Mouse (Mus musculus): ENCODE measurements around the gene Gch1.
"Not testable (repeated sequence)": the region's sequence is repeated elsewhere in the genome, so short reads cannot be mapped to it uniquely, and the experiment has no call there.

Gch1 gene

DNA sequence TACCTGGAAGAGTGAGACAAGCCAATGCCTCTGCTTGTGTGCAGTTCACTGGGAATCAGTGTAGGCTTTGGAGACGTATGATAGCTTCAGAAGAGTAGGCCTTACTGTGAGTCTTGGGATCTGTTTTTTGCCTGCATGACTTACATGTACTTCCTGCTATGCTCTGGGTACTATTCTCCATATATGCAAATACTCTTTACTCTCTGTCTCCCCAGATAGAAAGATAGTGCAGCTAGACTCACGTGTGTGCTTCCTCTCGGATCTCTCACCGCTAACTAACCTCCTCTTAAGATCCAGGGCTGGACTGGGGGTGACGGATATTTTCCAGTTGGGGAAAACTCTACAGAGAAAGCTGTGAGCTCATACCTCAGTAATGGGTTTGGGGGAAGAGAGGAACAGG is 23.5 kb downstream of the Gch1 start:
- DNase-seq (ENCODE audit: low read depth, low spot score) = no peak

DNA sequence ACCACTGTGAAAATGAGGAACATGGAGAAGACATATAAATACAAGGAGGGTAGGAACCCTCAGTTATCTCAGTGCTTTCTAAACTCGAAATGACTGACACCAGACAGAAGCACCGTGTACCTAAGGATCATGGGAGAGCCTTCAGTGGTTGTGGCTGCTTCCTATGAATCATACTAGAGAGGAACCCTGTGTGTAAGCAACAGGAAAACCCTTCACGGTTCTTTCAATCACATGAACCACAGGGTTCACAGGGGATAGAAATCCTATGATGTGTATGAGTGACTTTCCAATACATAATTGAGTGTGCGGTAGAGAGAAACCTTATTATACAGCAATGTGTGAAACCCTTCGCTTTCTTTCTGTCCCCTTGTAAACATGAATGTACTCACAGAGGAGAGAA is 24.1 kb downstream of the Gch1 start:
- no peak for DNase-seq (ENCODE audit: low read depth, low spot score)

DNA sequence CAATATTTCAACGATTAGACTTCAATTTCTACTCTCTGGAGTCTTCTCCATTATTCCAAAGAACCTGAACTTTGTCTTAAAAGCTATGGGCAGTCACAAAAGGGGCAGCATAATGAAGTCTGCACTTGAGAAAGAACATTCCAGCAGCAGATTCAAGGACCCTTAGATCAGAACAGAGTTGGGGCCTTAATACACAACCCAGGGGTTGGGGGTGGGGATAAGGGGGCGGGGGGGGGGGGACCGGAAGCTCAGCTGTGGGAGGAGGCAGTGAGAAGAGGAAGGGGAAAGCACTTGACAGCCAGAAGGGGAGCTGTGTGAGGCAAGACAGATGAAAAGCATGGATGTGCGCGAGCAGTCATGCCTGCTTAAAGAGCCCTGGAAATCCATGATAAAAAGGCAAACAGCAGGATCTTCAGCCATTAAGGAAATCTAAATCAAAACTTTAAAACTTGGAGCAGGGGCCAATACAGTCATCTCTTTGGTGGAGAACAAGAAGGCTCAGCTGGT is 27.2 kb downstream of the Gch1 start:
- no peak for DNase-seq (ENCODE audit: low read depth, low spot score)

DNA sequence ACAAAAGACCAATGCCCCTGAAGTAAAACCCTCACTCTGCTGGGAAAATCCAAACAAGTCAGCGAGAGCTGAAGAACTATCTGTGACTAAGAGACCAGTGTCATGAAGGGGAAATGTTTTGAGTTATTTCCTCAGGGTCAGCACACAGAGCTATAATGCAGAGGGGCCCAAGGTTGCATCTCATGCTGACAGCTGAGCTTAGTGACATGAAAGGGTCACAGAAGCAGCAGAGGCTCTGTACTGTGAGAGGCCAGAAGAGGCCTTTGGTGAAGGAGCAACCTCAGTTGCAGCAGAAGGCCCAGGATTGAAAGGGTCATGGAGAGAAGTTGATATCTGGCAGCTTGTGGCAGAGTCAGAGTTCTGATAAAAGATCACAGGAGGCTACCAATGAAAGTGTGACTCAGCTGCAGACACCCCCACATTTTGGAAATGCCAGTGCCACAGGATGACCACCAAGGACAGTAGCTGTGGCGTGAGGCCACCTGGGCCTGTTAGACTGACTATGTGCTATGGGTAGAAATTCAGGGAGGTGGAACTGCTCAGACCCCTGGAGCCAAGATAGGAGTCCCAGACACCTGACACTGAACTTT is 29.1 kb downstream of the Gch1 start:
- DNase-seq (ENCODE audit: low read depth, low spot score) = no peak

DNA sequence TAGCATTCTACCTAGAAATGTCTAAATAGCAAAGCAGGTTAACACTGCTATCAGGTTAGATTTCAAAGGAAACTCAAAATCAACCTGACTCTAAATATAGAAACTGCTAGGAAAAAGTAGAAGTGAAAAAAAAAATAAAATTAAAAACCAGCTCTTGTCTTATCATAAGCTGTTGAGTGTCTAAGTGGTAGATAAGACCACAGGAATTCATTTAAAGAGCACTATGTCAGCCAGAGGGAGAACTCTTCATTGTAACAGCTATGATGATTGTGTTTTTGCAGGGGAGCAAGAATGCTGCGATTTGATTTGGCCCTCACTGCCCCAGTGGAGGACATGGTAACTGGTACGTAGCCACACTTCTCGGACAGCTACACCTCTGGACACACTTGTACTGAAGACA is 34.9 kb downstream of the Gch1 start:
- DNase-seq (ENCODE audit: low read depth, low spot score) = no peak

DNA sequence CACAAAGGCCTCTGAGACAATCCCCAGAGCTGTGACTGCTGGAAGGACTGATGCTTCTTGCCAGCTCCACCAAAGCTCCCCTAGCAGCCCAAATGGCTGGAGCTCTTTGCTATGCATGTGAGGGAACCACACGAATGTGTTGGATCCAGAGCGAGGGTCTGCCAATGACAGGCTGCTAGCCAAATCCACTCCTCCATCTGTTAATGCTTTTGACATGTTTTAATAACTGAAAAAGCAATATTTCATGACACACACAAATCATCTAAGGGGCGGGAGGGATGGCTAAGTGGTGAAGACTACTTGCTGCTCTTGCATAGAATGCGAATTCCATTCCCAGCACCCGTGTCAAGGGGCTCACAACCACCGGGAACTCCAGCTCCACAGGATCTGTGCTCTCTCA is 37.9 kb downstream of the Gch1 start:
- no peak for DNase-seq (ENCODE audit: low read depth, low spot score)

DNA sequence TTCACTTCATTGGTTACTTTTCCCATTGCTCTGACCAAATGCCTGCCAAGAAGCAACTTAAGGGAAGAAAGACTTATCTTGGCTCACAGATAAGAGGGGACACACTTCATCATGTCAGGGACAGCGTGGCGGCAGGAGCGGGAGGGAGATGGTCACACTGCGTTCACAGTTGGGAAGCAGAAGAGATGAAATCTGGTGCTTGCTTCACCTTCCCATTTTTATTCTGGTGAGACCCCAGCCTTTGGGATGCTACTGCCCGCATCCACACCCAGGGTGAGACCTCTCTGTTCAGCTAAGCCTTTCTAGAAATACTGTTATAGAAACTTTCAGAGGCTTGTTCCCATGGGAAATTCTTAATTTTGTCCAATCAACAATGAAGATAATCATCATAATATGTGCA is 44.9 kb downstream of the Gch1 start:
- no peak for DNase-seq (ENCODE audit: low read depth, low spot score)

DNA sequence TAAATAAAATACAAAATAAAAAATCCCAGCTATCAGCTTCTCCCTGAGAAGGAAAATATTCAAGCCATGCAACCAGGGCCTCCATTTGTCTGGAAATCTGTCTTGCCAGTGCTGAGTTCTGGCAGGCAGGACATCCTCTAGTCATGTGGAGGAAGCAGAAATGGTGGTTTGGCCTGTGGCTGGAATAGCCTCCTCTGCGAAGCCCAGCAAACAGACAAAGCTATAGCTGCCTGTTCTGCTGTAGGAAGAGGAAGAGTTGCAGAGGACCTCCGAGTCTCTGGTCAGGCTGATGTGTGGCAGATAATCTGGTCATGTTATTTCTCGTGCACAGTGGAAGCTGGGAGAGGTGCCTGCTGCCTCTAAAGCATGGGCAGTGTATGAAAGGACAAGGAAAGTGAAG is 50.4 kb downstream of the Gch1 start:
- no peak for DNase-seq (ENCODE audit: low read depth, low spot score)

DNA sequence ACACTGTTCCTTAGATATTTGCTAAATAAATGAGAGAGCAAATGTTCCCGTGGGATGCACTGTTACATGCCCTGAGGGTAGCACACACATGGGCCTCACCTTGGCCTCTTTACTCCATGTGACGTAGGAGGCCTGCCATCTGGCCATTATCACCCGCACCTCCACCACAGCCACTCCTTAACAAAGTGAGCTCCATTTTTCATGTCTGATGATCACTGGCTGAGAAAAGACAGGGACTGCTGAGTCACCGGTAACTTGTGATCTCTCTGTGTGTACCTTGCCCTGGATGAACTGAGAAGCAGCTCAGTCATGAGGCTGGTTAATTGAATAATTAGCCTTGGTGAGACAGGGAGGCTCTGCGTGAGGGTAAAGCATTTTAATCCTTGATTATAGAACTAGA is 52.6 kb downstream of the Gch1 start:
- DNase-seq (ENCODE audit: low read depth, low spot score) = no peak

DNA sequence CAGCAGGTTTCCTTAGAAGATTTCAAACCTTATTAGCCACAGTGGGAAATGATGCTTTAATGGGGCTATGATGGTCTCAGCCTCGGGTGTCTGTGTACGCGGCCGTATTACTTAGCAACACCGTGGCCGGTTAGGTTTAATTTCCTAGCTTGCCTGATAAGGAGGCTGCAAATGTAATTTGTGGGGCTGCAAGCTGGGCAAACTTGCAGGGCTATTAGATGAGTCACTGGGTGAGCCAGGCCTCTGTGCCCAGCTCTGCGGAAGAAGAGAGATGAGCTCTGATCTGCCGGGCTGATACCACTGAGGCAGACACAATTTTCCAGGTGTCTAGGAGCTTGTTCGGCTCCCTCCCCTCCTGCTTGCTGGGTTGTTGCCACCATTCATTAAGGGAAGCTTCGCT is 55.3 kb downstream of the Gch1 start:
- DNase-seq (ENCODE audit: low read depth, low spot score) = no peak

DNA sequence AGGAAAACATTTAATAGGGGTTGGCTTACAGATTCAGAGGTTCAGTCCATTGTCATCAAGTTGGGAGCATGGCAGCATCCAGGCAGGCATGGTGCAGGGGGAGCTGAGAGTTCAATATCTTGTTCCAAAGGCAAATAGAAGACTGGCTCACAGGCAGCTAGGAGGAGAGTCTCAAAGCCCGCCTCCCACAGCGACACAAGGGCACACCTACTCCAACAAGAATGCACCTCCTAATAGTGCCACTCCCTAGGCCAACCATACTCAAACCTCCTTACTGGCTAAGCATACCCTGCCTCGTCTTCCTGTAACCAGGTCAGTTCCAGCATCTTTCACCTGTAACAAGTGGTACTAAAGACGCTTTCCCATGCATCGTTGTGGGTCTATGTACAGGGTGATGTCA is 61.2 kb downstream of the Gch1 start:
- no peak for DNase-seq (ENCODE audit: low read depth, low spot score)

DNA sequence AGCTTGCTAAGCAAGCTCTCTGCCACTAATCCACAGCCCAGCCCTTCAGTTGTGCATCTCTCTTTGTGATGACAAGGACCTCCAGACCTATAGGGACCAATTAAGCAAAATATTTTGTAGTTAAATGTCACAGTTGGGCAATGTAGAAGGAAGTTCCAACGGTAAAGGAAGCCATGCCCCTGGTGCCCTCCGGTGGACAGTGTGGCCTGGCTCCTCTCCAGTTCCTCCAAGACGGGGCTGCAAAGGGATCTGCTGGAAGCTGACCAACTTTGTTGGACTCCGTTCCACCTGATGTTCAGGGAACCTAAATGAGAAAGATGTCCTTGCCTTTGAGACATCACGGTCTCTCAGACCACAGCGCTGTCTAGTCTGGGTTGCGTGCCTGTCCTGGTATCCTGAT is 71.7 kb downstream of the Gch1 start:
- DNase-seq (ENCODE audit: low read depth, low spot score) = no peak

DNA sequence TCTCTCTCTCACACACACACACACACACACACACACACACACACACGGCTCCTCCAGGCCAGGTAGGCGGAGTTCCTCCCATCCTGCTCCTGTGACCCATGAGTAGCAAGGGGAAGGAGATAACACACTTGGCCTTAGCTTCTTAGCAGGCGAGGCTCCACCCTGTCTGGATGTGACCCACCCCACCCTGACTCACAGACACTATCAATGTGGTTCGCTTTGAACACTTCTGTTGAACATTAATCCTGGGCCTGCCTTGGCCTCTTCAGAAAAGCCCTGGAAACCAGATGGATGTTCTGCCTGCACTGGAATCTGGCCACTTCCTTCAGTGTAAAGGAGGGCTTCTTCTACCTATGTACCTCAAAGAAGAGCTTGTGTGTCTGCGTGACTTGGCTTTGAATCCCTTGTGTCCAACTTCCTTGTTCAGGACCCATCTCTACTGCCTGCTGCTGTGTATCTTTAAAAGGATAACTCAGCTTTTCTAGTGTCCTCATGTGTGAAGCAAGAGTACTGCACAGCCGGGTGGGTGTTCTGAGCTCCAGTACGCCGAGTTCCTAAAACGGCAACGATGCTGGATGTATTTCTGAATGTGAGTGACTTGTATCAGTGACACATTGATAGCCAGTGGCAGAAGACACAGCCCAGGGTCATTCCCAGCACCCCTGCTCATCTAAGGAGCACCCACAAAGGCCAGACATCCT is 73.0 kb downstream of the Gch1 start:
- DNase-seq (ENCODE audit: low read depth, low spot score) = no peak

DNA sequence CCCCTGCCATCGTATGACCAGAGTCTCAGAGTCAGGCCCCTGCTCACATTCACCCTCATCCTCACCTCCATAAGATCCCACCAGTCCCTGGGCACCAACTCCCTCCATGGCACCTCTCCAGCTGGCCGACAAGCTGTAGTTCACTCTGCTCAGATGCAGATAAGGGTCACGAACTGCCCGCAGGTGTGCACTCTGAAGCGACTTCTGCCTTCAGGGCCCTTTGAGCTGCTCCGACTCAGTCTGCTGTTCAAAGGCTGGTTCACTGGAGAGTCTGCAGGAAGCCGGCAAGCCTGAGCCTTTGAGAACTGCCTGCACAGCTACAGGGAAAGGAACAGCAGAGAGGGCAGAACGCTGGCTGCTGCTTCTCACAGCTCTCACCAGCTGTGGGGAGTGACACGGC is 74.1 kb downstream of the Gch1 start:
- no peak for DNase-seq (ENCODE audit: low read depth, low spot score)

DNA sequence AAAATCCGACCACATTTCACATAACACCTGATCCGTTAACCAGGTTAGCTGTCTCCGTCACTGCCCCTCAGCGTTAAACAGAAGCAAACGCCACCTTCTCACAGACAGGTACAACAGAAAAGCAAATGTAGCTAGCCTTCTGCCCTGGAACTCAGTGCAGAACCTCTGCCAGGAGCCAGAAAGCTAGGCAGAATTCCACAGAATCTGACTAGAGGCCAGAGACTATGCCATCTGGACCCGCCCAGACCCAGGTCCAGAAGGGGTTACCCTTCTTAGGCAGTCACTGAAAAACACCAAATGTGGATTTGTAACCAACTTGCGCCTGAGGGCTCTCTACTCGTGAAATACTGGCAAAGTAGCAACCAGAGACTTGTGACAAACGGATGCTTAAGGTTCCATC is 77.9 kb downstream of the Gch1 start:
- no peak for DNase-seq (ENCODE audit: low read depth, low spot score)

DNA sequence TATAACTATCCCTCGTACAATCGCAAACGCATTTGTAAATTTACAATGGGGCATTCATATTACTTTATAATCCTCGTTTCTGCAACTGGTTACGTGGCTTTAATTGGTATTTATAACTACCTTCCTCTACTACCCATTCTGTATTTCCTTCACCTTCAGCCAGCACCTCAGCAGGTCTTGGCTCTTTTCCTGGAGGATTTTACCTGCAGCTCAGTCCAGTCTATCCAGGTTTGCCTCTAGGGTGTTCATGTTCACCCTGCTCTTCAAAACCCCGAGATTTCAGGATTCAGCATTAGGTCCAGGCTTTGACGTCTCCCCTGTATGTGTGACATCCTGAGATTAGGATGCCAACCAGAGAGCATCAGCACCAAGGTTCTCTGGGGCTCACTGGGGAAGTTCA is 78.8 kb downstream of the Gch1 start:
- not testable (repeated sequence) for DNase-seq (ENCODE audit: low read depth, low spot score)

DNA sequence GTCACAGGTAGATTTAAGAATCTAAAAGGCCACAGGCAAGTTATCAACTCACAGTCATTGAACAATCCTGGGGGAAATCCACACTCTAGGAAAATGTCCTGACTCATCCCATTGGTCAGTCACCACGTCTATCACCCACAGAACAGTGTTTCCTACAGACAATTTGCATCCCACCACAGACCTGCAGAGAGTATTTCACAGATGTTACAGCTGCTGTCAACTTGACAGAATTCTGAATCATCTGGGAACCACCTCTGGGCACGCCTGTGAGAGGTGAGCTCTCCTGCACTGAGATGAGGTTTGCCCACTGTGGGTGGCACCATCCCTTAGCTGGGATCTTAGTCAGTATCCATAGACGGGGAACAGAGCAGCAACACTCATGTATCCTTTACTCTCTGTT is 81.8 kb downstream of the Gch1 start:
- DNase-seq (ENCODE audit: low read depth, low spot score) = peak; percentile 77

DNA sequence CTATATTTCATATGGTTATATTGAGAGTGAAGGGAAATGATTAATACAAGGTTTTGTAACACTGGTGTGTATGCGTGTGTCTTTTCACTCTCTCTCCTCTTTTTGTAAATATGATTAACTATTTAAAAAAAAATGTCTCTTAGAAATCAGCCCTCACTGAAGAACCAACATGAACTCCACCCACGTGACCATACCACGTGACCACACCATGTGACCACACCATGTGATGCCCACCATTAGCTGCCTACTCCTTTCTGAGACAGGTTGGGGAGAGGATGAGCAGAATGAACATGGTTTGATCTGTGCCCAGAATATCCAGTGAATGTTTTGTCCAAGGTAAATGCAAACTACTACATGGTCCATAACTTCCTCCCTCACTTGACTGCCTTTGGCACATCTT is 83.5 kb downstream of the Gch1 start:
- no peak for DNase-seq (ENCODE audit: low read depth, low spot score)

DNA sequence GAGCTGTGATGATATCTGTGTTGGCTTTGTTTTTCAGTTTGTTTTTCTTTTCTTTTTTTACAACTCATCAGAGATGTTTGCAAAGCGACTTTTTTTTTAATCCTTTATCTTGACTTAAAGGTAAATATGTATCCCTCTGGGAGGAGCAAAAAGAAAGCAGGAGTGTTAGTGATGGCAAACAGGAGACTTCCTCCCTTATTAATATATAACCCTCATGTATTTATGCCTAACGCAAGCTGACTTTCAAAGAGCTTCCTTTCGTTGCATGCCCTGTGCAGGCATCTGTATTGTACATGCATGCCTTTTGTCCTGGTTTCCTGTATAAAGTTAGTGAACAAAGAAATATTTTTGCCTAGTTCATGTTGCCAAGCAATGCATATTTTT is 84.0 kb downstream of the Gch1 start:
- no peak for DNase-seq (ENCODE audit: low read depth, low spot score)

DNA sequence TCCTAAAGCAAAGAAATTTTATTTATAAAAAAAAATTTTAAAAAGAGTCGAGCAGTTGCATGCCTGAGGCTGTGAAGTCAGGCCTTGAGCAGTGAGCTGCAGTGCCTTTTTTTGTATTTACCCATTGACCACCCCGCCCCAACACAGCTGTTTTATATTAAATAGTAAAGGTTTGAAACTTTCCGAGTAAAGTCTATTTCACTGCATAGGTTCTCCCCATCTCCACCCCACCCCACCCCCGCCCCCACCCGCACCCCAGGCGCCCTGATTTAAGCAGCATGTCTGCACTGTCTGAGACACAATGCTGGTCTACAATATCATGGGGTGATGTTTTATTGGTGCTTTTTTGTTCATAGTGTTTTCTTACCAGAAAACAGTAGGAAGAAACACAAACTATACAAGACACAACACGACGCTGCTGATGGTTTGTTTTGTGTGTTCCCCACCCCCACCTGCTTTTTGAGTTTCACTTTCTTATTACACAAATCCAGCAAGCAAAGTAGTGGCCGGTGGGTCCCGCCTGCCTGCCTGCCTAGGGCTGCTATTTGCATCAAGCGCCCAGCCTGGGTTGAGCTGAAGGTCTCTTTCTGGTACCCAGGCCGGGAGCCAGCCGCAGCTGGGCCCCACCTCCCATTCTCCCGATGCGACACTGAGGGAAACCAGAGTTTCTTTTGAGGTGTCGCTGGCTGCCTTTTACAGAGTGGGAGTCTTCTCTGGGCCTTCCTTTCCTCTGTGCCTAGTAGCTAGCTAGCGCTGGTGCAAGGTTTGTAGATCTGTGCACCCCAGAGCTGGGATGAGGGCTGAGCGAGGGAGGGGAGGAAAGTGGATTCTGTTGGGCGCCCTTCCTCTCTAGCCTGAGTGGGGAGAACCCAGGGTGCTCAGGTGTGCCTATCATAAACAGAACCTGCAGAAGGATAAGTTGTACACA is 84.7 kb downstream of the Gch1 start:
- peak; percentile 22 for DNase-seq (ENCODE audit: low read depth, low spot score)
